Mouse (Mus musculus): Measurements from ENCODE around the gene Pgm5. TPM values are rescaled to one million over a fixed set of nuclear protein-coding genes. Genes with fewer than 3 reads are reported as not detected.

Pgm5 gene
- polyA plus RNA-seq, 1 experiment from 2014 or later: 1.2 TPM

- no peak overlapping the region for H3K4me3 ChIP-seq (replicated peaks)
- no peak overlapping the region for H3K9ac ChIP-seq (replicated peaks)
- ATAC-seq (ENCODE audit: low FRiP score): peak; percentile 45; the same call in 1 of the 2 replicates
These were observed 10.0 kb downstream of the Pgm5 start for GRCm38 (mm10) chr19:24851456-24852315.

GRCm38 (mm10) chr19:24848844-24849243, 12.8 kb downstream of the Pgm5 start:
- Histone ChIP-seq H3K9ac (replicated peaks) (no peak overlapping the region), H3K27ac (replicated peaks) (no peak overlapping the region), H3K4me3 (replicated peaks) (no peak overlapping the region), H3K4me2 (no peak overlapping the region), H3K9me3 (replicated peaks) (no peaks in the 10 kb centered on the region), H3K4me1 (peaks cover 36% of the 10 kb centered on the region), H3K27me3 (replicated peaks) (no peaks in the 10 kb centered on the region), H3K36me3 (no peaks in the 10 kb centered on the region)
- 75% methylated on average over 2 of the region's 2 CpGs for WGBS
- no peak for ATAC-seq (ENCODE audit: low FRiP score)

More at GRCm38 (mm10) chr19:24851456-24852315, 10.0 kb downstream of the Pgm5 start:
- Histone ChIP-seq H3K36me3 (no peaks in the 10 kb centered on the region), H3K4me2 (peak overlapping the region; percentile 41), H3K4me1 (peaks cover 15% of the 10 kb centered on the region), H3K27ac (replicated peaks) (no peak overlapping the region), H3K9me3 (replicated peaks) (no peaks in the 10 kb centered on the region), H3K27me3 (replicated peaks) (no peaks in the 10 kb centered on the region)
- 50% methylated on average over 21 of the region's 21 CpGs for WGBS

GRCm38 (mm10) chr19:24848345-24848744, 13.3 kb downstream of the Pgm5 start:
- H3K27me3 ChIP-seq (replicated peaks): no peaks in the 10 kb centered on the region

GRCm38 (mm10) chr19:24845007-24845546, 16.6 kb downstream of the Pgm5 start:
- Histone ChIP-seq H3K9me3 (replicated peaks) (no peaks in the 10 kb centered on the region), H3K4me1 (peaks cover 27% of the 10 kb centered on the region), H3K36me3 (no peaks in the 10 kb centered on the region), H3K27me3 (replicated peaks) (no peaks in the 10 kb centered on the region), H3K27ac (replicated peaks) (peak overlapping the region; percentile 45), H3K4me2 (peak overlapping the region; percentile 25), H3K4me3 (replicated peaks) (no peak overlapping the region), H3K9ac (replicated peaks) (no peak overlapping the region)
- 17% methylated on average over 7 of the region's 7 CpGs for WGBS
- peak; percentile 82 for ATAC-seq (ENCODE audit: low FRiP score)

More at GRCm38 (mm10) chr19:24848345-24848744, 13.3 kb downstream of the Pgm5 start:
- H3K4me2 ChIP-seq: no peak overlapping the region
- no peak overlapping the region for H3K9ac ChIP-seq (replicated peaks)
- H3K9me3 ChIP-seq (replicated peaks): no peaks in the 10 kb centered on the region
- 17% methylated on average over 7 of the region's 7 CpGs for WGBS
- no peaks in the 10 kb centered on the region for H3K36me3 ChIP-seq
- peaks cover 36% of the 10 kb centered on the region for H3K4me1 ChIP-seq
- ATAC-seq (ENCODE audit: low FRiP score): no peak
- no peak overlapping the region for H3K4me3 ChIP-seq (replicated peaks)
- H3K27ac ChIP-seq (replicated peaks): no peak overlapping the region

- WGBS: 82% methylated on average over 3 of the region's 3 CpGs
- no peak overlapping the region for H3K9ac ChIP-seq (replicated peaks)
- H3K4me1 ChIP-seq: peaks cover 21% of the 10 kb centered on the region
- ATAC-seq (ENCODE audit: low FRiP score): no peak
- H3K9me3 ChIP-seq (replicated peaks): no peaks in the 10 kb centered on the region
- no peak overlapping the region for H3K4me3 ChIP-seq (replicated peaks)
- H3K36me3 ChIP-seq: no peaks in the 10 kb centered on the region
- H3K27me3 ChIP-seq (replicated peaks): no peaks in the 10 kb centered on the region
- no peak overlapping the region for H3K27ac ChIP-seq (replicated peaks)
- no peak overlapping the region for H3K4me2 ChIP-seq
These were observed 19.6 kb downstream of the Pgm5 start for GRCm38 (mm10) chr19:24842080-24842479.

- Histone ChIP-seq H3K4me3 (replicated peaks) (no peak overlapping the region), H3K27me3 (replicated peaks) (no peaks in the 10 kb centered on the region), H3K4me2 (no peak overlapping the region), H3K9me3 (replicated peaks) (no peaks in the 10 kb centered on the region), H3K27ac (replicated peaks) (no peak overlapping the region), H3K4me1 (no peaks in the 10 kb centered on the region), H3K36me3 (no peaks in the 10 kb centered on the region), H3K9ac (replicated peaks) (no peak overlapping the region)
- no peak for ATAC-seq (ENCODE audit: low FRiP score)
- 92% methylated on average over 4 of the region's 4 CpGs for WGBS
These were observed 37.1 kb downstream of the Pgm5 start for GRCm38 (mm10) chr19:24824517-24824916.

GRCm38 (mm10) chr19:24815661-24816221, 45.9 kb downstream of the Pgm5 start:
- Histone ChIP-seq H3K9me3 (replicated peaks) (no peaks in the 10 kb centered on the region), H3K27ac (replicated peaks) (no peak overlapping the region), H3K4me2 (no peak overlapping the region), H3K4me3 (replicated peaks) (no peak overlapping the region), H3K9ac (replicated peaks) (no peak overlapping the region), H3K4me1 (peaks cover 3% of the 10 kb centered on the region; the same call in 1 of the 2 replicates), H3K27me3 (replicated peaks) (peaks cover 29% of the 10 kb centered on the region), H3K36me3 (no peaks in the 10 kb centered on the region)
- 64% methylated on average over 12 of the region's 12 CpGs for WGBS
- ATAC-seq (ENCODE audit: low FRiP score): no peak

GRCm38 (mm10) chr19:24812861-24813293, 48.8 kb downstream of the Pgm5 start:
- Histone ChIP-seq H3K4me3 (replicated peaks) (no peak overlapping the region), H3K27ac (replicated peaks) (no peak overlapping the region), H3K36me3 (no peaks in the 10 kb centered on the region), H3K4me2 (no peak overlapping the region), H3K9me3 (replicated peaks) (no peaks in the 10 kb centered on the region), H3K9ac (replicated peaks) (no peak overlapping the region), H3K27me3 (replicated peaks) (peaks cover 30% of the 10 kb centered on the region), H3K4me1 (peaks cover 3% of the 10 kb centered on the region; the same call in 1 of the 2 replicates)
- WGBS: 22% methylated on average over 8 of the region's 8 CpGs
- no peak for ATAC-seq (ENCODE audit: low FRiP score)

- no peak for ATAC-seq (ENCODE audit: low FRiP score)
- Histone ChIP-seq H3K9me3 (replicated peaks) (no peaks in the 10 kb centered on the region), H3K36me3 (no peaks in the 10 kb centered on the region), H3K9ac (replicated peaks) (no peak overlapping the region), H3K4me3 (replicated peaks) (no peak overlapping the region), H3K27me3 (replicated peaks) (peaks cover 28% of the 10 kb centered on the region), H3K4me1 (peaks cover 3% of the 10 kb centered on the region; the same call in 1 of the 2 replicates), H3K27ac (replicated peaks) (no peak overlapping the region), H3K4me2 (no peak overlapping the region)
- WGBS: 31% methylated on average over 7 of the region's 7 CpGs
These were observed 49.4 kb downstream of the Pgm5 start for GRCm38 (mm10) chr19:24812106-24812810.

- no peak overlapping the region for H3K4me2 ChIP-seq
- H3K4me1 ChIP-seq: peaks cover 3% of the 10 kb centered on the region; the same call in 1 of the 2 replicates
- H3K36me3 ChIP-seq: no peaks in the 10 kb centered on the region
- H3K27me3 ChIP-seq (replicated peaks): peaks cover 28% of the 10 kb centered on the region
- H3K27ac ChIP-seq (replicated peaks): no peak overlapping the region
- no peak overlapping the region for H3K4me3 ChIP-seq (replicated peaks)
- no peaks in the 10 kb centered on the region for H3K9me3 ChIP-seq (replicated peaks)
- no peak for ATAC-seq (ENCODE audit: low FRiP score)
- 81% methylated on average over 10 of the region's 10 CpGs for WGBS
- H3K9ac ChIP-seq (replicated peaks): no peak overlapping the region
These were observed 50.2 kb downstream of the Pgm5 start for GRCm38 (mm10) chr19:24811451-24811850.

GRCm38 (mm10) chr19:24806013-24806412, 55.6 kb downstream of the Pgm5 start:
- ATAC-seq (ENCODE audit: low FRiP score): no peak
- Histone ChIP-seq H3K4me3 (replicated peaks) (no peak overlapping the region), H3K4me2 (no peak overlapping the region), H3K4me1 (no peaks in the 10 kb centered on the region), H3K9me3 (replicated peaks) (no peaks in the 10 kb centered on the region), H3K9ac (replicated peaks) (no peak overlapping the region), H3K27ac (replicated peaks) (no peak overlapping the region), H3K36me3 (no peaks in the 10 kb centered on the region), H3K27me3 (replicated peaks) (peaks cover 7% of the 10 kb centered on the region; the same call in 1 of the 2 replicates)
- 88% methylated on average over 3 of the region's 3 CpGs for WGBS
